Mouse (Mus musculus): ENCODE data around the gene Gm49721.
"Not testable (repeated sequence)": the region's sequence is repeated elsewhere in the genome, so short reads cannot be mapped to it uniquely, and the experiment has no call there.

The Gm49721 gene

DNA sequence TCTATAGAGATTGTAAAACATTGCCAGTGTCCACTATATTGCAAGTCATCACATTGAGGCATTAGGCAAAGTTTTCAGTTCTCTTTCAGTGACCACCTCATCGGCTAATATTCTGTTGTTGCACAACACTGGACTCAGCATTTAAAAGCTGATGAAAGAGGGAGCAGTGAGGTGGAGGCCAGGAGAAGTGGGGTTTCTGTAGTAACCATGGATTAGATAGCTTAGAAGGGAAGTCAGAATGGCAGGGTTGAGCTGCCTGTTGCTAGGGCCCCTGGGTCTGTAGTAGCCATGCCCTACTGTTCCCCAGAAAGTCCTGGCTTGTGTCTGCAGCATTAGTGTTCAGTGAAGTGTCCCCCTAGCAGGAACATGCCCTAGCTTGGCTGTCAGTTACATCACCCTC, 7.4 kb downstream of the Gm49721 start:
- DNase-seq = not testable (repeated sequence)

GRCm38 (mm10) chr17:6995504-6995903, 16.8 kb downstream of the Gm49721 start:
- DNase-seq = not testable (repeated sequence)

DNA sequence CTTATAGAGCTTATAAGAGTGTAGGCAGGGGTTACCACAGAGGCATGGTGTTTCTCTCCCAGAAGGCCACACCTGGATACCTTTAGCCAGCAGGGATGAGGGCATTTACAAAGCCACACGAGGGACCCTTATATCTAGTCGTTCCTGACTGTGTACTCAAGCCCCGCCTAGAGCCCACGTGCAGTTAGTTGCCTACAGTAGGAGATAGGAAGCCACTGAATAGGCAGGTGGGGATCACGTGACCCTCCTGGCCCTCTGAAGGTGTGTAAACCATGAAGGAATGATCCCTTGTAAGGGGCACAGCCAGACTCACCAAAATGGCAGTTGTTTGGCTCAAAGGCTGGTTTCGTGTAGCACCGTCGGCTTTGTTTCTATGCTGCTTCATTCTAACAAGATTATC, 18.1 kb downstream of the Gm49721 start:
- DNase-seq = not testable (repeated sequence)

GRCm38 (mm10) chr17:6997778-6998490, 19.2 kb downstream of the Gm49721 start:
- DNase-seq = not testable (repeated sequence)

- DNase-seq = not testable (repeated sequence)
Observed at GRCm38 (mm10) chr17:7001790-7002585, 23.3 kb downstream of the Gm49721 start.

- DNase-seq = not testable (repeated sequence)
Observed at GRCm38 (mm10) chr17:7003392-7003791, 24.7 kb downstream of the Gm49721 start.

DNA sequence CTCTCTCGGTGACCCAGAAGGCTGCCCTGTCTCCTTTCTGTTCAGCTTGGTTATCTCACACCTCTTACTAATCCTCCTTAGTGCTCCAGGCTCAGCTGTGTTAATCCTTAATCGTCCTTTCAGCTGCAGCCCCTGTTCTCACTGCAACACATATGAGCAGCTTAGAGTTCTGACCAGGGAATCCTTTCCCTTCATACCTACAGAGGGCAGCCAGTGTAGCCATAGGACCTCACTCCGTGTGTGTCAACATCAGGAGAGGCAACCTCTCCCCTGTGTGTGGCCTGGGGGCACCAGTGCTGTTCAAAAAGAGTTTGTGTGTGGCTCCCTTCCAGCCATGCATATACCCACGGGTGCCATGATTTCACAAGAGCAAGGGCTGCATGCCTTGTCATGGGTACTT, 26.9 kb downstream of the Gm49721 start:
- not testable (repeated sequence) for DNase-seq

- not testable (repeated sequence) for DNase-seq
Observed at GRCm38 (mm10) chr17:7008885-7009284, 30.2 kb downstream of the Gm49721 start.

GRCm38 (mm10) chr17:7009440-7009839, 30.7 kb downstream of the Gm49721 start:
- not testable (repeated sequence) for DNase-seq

DNA sequence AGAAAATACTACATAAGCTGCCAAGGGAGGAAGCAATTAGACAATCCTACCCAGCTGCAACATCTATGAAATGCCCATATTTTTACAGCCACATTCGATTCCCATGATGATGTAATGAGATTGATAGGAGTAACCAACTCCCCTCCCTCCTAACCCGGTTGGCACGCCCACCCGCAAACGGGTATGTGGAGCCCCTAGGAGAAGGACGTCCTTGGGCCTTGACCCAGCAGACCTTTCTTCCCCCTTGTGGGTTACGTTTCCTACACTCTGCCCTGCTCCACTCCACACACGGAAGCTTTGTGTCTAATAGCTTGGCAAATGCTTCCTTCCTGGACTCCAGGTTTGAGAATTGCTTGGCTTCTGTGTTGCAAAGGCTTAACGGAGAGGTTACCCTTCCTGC, 31.2 kb downstream of the Gm49721 start:
- not testable (repeated sequence) for DNase-seq

DNA sequence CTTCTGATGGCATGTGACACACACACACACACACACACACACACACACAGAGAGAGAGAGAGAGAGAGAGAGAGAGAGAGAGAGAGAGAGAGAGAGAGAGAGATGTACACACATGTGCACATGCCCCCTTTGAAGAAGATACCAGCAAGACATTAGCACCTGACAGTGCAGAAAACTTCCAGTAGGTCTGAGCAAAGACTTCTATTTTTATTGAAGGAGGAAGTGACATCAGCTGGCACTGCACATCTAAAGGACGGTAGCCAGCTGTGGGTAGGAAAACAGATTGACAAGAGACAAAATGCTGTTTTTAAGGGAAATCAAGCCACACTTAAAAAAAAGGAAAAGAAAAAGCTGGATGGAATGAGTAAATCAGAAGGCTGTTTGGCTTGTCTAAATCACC, 35.5 kb downstream of the Gm49721 start:
- not testable (repeated sequence) for DNase-seq

DNA sequence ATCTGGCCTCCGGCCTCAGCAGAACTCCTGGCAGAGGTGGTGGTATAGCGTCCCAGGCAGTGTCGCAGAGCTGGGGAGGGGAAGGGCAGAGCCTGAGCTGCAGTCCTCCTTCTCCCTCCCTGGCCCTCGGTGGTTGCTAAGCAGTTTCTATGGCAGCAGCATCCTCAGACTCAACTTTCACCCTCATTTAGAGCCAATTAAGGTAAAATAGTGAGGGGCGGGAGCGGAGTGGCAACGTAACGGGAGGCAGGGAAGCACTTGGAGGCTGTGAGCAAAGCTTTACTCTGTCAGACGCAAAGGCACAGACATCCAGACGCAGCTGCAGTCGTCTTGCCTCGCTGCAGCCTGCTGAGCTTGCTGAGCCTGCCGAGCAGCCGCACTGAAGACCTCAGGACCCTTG, 46.6 kb downstream of the Gm49721 start, which contains the start of gene Gm1604a:
TSS of gene Gm1604a (plus strand) at position 312 of the 400 bp plus-strand sequence.
- not testable (repeated sequence) for DNase-seq

DNA sequence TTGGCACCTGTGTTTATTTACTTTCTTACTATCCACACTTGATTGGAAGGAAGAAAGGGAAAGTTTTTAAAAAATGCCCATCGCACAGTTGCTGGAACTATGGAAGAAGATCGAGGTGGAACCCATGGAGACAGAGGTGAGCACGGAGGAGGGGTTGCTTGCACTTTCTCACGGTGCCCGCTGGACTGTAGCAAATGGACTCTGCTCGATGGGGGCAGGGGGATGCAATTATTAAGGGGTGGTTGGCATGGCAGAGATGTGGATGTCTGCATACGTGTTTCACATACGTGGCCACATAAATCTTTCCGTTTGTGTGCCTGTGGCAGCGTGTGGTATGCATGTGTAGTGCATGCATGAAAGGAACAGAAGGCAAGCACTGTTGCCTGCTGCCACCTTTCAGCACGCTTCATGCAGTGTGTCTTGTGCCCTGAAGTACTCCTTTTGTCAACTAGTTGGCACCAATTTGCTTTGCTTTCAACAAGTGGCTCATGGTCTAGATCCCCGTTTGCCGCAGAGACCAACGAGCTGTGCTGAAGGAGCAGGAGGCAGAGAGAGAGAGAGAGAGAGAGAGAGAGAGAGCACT, 47.2 kb downstream of the Gm49721 start:
- DNase-seq = not testable (repeated sequence)

GRCm38 (mm10) chr17:7030204-7030603, 51.5 kb downstream of the Gm49721 start:
- DNase-seq = not testable (repeated sequence)

DNA sequence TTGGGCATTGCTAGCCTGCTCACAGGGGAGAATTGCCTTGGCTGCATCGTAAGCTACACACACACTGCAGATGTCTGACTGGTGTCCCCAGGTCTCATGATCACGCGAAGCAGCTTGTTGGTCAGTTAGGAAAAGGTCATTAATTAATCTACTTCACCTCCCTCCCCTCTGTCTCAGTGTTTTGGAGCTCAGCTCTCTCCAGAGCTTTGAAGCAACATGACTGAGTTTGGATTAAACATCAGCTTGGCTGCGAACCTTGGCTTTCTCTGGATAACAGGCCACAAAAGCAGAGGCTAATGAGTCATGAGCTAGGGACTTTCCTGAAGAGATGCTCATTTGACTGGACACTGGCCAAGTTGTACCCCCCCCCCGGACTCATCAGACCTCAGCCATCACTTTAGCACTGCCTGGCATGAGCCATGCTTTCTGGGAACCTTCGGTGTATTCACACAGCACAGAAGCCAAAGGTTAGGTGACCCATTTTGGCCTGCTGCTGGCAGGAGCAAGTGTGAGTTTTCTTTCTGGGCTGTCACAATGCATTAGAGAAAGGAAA, 52.0 kb downstream of the Gm49721 start:
- DNase-seq = not testable (repeated sequence)

- not testable (repeated sequence) for DNase-seq
Observed at GRCm38 (mm10) chr17:7033192-7034166, 54.8 kb downstream of the Gm49721 start.

- not testable (repeated sequence) for DNase-seq
Observed at GRCm38 (mm10) chr17:7068997-7069539, 90.4 kb downstream of the Gm49721 start.

DNA sequence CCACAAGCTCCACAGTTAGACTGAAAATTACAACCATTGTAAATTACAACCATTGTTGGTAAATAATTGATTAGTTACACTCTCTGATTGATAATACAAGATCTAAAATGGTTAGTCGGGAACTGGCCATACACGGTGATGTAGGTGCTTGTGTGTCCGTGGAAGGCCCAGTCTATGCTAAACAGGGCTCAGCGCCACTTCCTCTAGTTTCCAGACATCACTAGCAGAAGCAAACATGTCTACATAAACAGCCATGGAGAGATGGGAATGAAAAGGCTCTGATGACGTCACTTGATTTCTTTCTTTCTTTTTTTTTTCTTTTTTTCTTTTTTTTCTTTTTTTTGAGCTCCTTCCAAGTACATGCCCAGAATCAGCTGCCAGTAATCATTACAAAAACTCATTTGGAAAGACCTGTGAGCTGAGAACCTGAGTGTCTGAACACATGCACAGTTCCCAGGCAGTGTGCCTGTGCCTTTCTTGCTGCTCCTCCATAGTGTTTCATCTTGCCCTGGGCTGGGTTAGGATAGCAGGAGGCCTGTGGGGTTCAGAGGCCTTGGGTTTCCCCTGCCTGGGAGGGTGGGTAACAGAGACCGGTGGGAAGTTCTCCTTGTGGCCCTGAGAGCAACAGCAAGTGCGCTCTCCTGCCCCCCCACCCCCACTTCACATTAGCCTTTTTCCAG, 91.0 kb downstream of the Gm49721 start:
- not testable (repeated sequence) for DNase-seq

DNA sequence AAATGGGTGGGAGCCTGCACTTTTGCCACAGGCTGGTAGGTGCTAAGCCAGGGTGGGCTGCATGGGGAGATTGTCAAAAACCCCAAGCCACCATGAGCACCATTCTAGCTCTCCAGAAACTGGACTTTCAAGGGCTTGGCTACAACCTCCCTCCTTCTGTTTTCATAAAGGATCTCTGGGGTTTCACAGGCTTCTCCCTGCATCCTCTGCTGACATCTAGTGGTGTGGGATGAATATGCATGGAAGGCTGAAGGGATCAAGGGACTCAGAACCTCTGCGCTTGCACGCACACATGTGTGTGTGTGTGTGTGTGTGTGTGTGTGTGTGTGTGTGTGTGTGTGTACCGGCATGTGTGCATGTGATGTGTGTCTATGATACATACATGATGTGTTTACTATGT, 95.8 kb downstream of the Gm49721 start:
- DNase-seq = not testable (repeated sequence)

DNA sequence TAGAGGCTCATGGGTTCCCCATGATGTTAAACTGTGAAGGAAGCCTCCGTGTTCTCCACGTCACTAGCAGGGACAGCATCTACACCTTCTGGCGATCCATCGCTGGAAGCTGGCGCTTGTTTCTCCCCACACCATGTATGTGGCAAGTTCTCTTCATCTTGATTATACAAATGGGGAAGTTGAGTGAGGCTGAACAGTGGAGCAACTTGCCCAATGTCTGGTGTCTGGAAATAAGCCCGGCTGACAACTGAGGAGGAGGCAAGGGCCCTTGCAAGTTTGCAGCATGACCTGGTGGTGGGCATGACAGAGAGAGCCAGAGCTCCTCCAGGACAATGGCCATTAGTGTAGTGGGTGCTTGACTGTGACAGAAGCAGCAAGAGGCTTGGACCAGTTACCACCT, 96.8 kb downstream of the Gm49721 start:
- DNase-seq = not testable (repeated sequence)

GRCm38 (mm10) chr17:7079558-7079957, 100.9 kb downstream of the Gm49721 start:
- DNase-seq = not testable (repeated sequence)

All from liver (tissue).